Mouse (Mus musculus): ENCODE results near the gene Ndufc2.

DNA sequence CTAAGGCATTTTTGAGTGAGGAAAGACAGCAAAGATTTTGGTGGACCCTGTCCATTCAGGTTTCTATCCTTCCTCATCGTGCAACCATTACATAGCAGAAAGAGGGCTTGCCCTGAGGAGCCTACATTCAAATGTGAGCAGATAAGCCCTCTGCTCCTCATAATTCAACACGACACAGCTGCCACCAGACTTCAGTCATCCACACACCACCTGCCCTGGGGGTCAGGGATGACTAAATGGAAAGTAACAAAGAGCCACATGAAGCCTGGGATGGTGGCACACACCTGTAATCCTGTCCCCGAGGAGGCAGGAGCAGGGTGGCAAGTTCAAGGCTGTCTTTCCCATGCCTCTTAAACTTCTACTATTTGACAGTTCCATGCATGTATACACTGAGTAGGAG lies 42.0 kb upstream of the Ndufc2 start:
- TF ChIP-seq TAL1 (IDR thresholded peaks at IDR 0.05; ENCODE audit: low read length) = no peak
- no peak for TF ChIP-seq GATA1 (IDR thresholded peaks at IDR 0.05; ENCODE audit: low read length)
